10 mouse cellular contexts compared by ENCODE assay signal in genomic region chr6:140337083-140337491, GRCm38 (mm10).
A peak's percentile ranks its signal among the peaks of the same experiment; 100 is the strongest.
DNase-seq lines count a peak whose midpoint lies in the region; ATAC-seq and TF ChIP-seq lines count a peak whose summit lies in the region.
"Had no signal": no experiment of that assay in that cellular context is flagged by ENCODE, and none has a peak within 500 bp of the region (broad histone marks: within the 10 kb centered on the region; RNA-seq: fewer than 3 reads in every experiment).

No protein-coding gene starts in this region.

- no peak for ATAC-seq in heart, embryonic 11.5 days (replicated peaks; ENCODE audit: insufficient number of reproducible peaks, low FRiP score, low TSS enrichment)
- 0 out of 2 replicates have a peak, but pooled peaks have one; percentile 39 for ATAC-seq in embryonic facial prominence, embryonic 15.5 days (ENCODE audit: insufficient number of reproducible peaks, low FRiP score, low TSS enrichment, low read depth)
- peak; percentile 58; the same call in 1 of the 2 replicates for ATAC-seq in limb, embryonic 14.5 days (ENCODE audit: low FRiP score, low read depth)
- ATAC-seq in megakaryocyte progenitor cell, adult 5-6 weeks (replicated peaks; ENCODE audit: poor library complexity), result no peak

- TF ChIP-seq POLR2A in ES-Bruce4 (IDR thresholded peaks at IDR 0.05; ENCODE audit: insufficient read depth, low read length), result no peak
- TF ChIP-seq POLR2A in limb, embryonic 14.5 days (IDR thresholded peaks at IDR 0.05; ENCODE audit: borderline replicate concordance, extremely low read depth, insufficient read depth, insufficient read length), result no peak

- no peaks in the 10 kb centered on the region for H3K9me3 ChIP-seq in heart, embryonic 11.5 days (replicated peaks; ENCODE audit: control insufficient read depth, low read length)
- H3K9me3 ChIP-seq in ES-Bruce4 (replicated peaks; ENCODE audit: control insufficient read depth, insufficient read depth, low read length, poor library complexity, severe bottlenecking), result no peaks in the 10 kb centered on the region; the same call in 1 of the 2 replicates
- no peaks in the 10 kb centered on the region for H3K9me3 ChIP-seq in embryonic facial prominence, embryonic 15.5 days (replicated peaks)
- no peaks in the 10 kb centered on the region for H3K9me3 ChIP-seq in limb, embryonic 14.5 days (ENCODE audit: control insufficient read depth, low read length)

- DNase-seq in heart, adult 8-10 months (ENCODE audit: low spot score), result no peak
- DNase-seq in limb, embryonic 14.5 days (ENCODE audit: low spot score), result peak; percentile 40
- DNase-seq in adrenal gland, postnatal 4 days (ENCODE audit: low spot score in 2 of 2), result no peak
- no peak for DNase-seq in ovary, postnatal 10 days (ENCODE audit: low spot score)
- DNase-seq: right cerebral cortex, postnatal 14 days had no signal

- peak overlapping the region; percentile 52 for H3K4me2 ChIP-seq in heart, embryonic 11.5 days
- H3K4me2 ChIP-seq in embryonic facial prominence, embryonic 15.5 days (replicated peaks), result peak overlapping the region; percentile 8; the same call in 1 of the 2 replicates
- H3K4me2 ChIP-seq in limb, embryonic 14.5 days (replicated peaks; ENCODE audit: low read depth, low read length, severe bottlenecking), result 0 out of 2 replicates have a peak overlapping the region, but pooled peaks have one; percentile 18

- H3K4me1 ChIP-seq in heart, embryonic 11.5 days (ENCODE audit: control insufficient read depth, insufficient read depth, low read length), result 0 out of 2 replicates have a peak, but pooled peaks cover 2% of the 10 kb centered on the region
- H3K4me1 ChIP-seq in ES-Bruce4 (ENCODE audit: control insufficient read depth, insufficient read depth, low read length), result peaks cover 11% of the 10 kb centered on the region
- peaks cover 18% of the 10 kb centered on the region for H3K4me1 ChIP-seq in embryonic facial prominence, embryonic 15.5 days
- H3K4me1 ChIP-seq in limb, embryonic 14.5 days (ENCODE audit: control insufficient read depth, insufficient read depth, low read length), result peaks cover 14% of the 10 kb centered on the region

- TF ChIP-seq EP300 in ES-Bruce4 (IDR thresholded peaks at IDR 0.05; ENCODE audit: insufficient read depth, low read depth, low read length), result no peak

- no peak for TF ChIP-seq CTCF in ES-Bruce4 (IDR thresholded peaks at IDR 0.05; ENCODE audit: low read depth, low read length)

- H3K27ac ChIP-seq in heart, embryonic 11.5 days (ENCODE audit: low read depth, low read length), result no peak overlapping the region
- peak overlapping the region; percentile 99 for H3K27ac ChIP-seq in ES-Bruce4 (ENCODE audit: insufficient read depth, low read length)
- H3K27ac ChIP-seq in embryonic facial prominence, embryonic 15.5 days (replicated peaks), result peak overlapping the region; percentile 40; the same call in 1 of the 2 replicates
- H3K27ac ChIP-seq in limb, embryonic 14.5 days (replicated peaks; ENCODE audit: low read depth, low read length), result peak overlapping the region; percentile 53
- H3K27ac ChIP-seq: macrophage had no signal

- no peaks in the 10 kb centered on the region for H3K36me3 ChIP-seq in heart, embryonic 11.5 days (ENCODE audit: control insufficient read depth, insufficient read depth, low read length)
- no peaks in the 10 kb centered on the region for H3K36me3 ChIP-seq in ES-Bruce4 (ENCODE audit: control insufficient read depth, insufficient read depth, low read length, poor library complexity, severe bottlenecking)
- no peaks in the 10 kb centered on the region for H3K36me3 ChIP-seq in embryonic facial prominence, embryonic 15.5 days
- H3K36me3 ChIP-seq in limb, embryonic 14.5 days (ENCODE audit: control insufficient read depth, insufficient read depth, low read length), result no peaks in the 10 kb centered on the region

- H3K9ac ChIP-seq in heart, embryonic 11.5 days (ENCODE audit: low read depth, low read length), result no peak overlapping the region
- peak overlapping the region; percentile 67; the same call in 1 of the 2 replicates for H3K9ac ChIP-seq in ES-Bruce4 (ENCODE audit: low read depth, poor library complexity, severe bottlenecking)
- H3K9ac ChIP-seq in embryonic facial prominence, embryonic 15.5 days, result no peak overlapping the region
- H3K9ac ChIP-seq in limb, embryonic 14.5 days (ENCODE audit: low read depth, low read length, severe bottlenecking), result no peak overlapping the region

- no peaks in the 10 kb centered on the region for H3K27me3 ChIP-seq in heart, embryonic 11.5 days (ENCODE audit: control insufficient read depth, insufficient read depth, low read length)
- no peaks in the 10 kb centered on the region for H3K27me3 ChIP-seq in ES-Bruce4 (ENCODE audit: control insufficient read depth, insufficient read depth, low read length, poor library complexity, severe bottlenecking)
- no peaks in the 10 kb centered on the region for H3K27me3 ChIP-seq in embryonic facial prominence, embryonic 15.5 days
- no peaks in the 10 kb centered on the region for H3K27me3 ChIP-seq in limb, embryonic 14.5 days (ENCODE audit: control insufficient read depth, insufficient read depth, low read length)

- 24% methylated on average over 3 of the region's 3 CpGs for WGBS in heart, embryonic 11.5 days (ENCODE audit: insufficient replicate concordance)
- 9% methylated on average over 3 of the region's 3 CpGs for WGBS in embryonic facial prominence, embryonic 15.5 days
- 28% methylated on average over 3 of the region's 3 CpGs for WGBS in limb, embryonic 14.5 days

- no peak overlapping the region for H3K4me3 ChIP-seq in heart, embryonic 11.5 days (ENCODE audit: low read depth, low read length)
- peak overlapping the region; percentile 35; the same call in 1 of the 2 replicates for H3K4me3 ChIP-seq in ES-Bruce4 (ENCODE audit: low read depth, low read length)
- H3K4me3 ChIP-seq in embryonic facial prominence, embryonic 15.5 days (replicated peaks), result no peak overlapping the region
- no peak overlapping the region for H3K4me3 ChIP-seq in limb, embryonic 14.5 days (replicated peaks; ENCODE audit: low read length)

Comparison
In these comparisons a context has a peak if more than half of its experiments do, and no peak if none do; other contexts are left out.
1. ATAC-seq: peak in embryonic facial prominence, embryonic 15.5 days (single experiment) and limb, embryonic 14.5 days (single experiment); none in heart, embryonic 11.5 days (single experiment) and megakaryocyte progenitor cell, adult 5-6 weeks (single experiment).
2. Peak in every context shown above with its lines, with median percentiles within 50 percentile points of each other: H3K4me2 ChIP-seq.